Mouse (Mus musculus): ENCODE measurements around the gene Amn.

GRCm38 (mm10) chr12:111228488-111228887, 42.4 kb upstream of the Amn start:
- TF ChIP-seq GATA1 (IDR thresholded peaks at IDR 0.05; ENCODE audit: borderline replicate concordance, low read length) (no peak), FLI1 (IDR thresholded peaks at IDR 0.05; ENCODE audit: low read length) (no peak)

Data from megakaryocyte, embryonic 14.5 days (primary cell).